Mouse (Mus musculus) ES-Bruce4 (cell line): Measurements from ENCODE around the gene Gabarapl1.

ENCODE experiments used
- EP300 ChIP-seq: IDR thresholded peaks from 2 replicates; pipeline ENCODE4 v1.6.1; 2011; ENCODE audit warnings: low read depth, low read length; ENCODE audit not compliant: insufficient read depth
- POLR2A ChIP-seq: IDR thresholded peaks from one replicate; pipeline ENCODE4 v1.8.1; 2011; ENCODE audit warnings: low read length; ENCODE audit not compliant: insufficient read depth

- TF ChIP-seq EP300 = no peak
- no peak for TF ChIP-seq POLR2A
Measured at GRCm38 (mm10) chr6:129514376-129514775, 18.6 kb upstream of the Gabarapl1 start.
